Mouse (Mus musculus): ENCODE measurements around the gene Wdr18. TPM values are rescaled to one million over a fixed set of nuclear protein-coding genes. Genes with fewer than 3 reads are reported as not detected.

Gene Wdr18
- polyA plus RNA-seq, 2 experiments from 2014 or later: 65.1 to 77.5 TPM

DNA sequence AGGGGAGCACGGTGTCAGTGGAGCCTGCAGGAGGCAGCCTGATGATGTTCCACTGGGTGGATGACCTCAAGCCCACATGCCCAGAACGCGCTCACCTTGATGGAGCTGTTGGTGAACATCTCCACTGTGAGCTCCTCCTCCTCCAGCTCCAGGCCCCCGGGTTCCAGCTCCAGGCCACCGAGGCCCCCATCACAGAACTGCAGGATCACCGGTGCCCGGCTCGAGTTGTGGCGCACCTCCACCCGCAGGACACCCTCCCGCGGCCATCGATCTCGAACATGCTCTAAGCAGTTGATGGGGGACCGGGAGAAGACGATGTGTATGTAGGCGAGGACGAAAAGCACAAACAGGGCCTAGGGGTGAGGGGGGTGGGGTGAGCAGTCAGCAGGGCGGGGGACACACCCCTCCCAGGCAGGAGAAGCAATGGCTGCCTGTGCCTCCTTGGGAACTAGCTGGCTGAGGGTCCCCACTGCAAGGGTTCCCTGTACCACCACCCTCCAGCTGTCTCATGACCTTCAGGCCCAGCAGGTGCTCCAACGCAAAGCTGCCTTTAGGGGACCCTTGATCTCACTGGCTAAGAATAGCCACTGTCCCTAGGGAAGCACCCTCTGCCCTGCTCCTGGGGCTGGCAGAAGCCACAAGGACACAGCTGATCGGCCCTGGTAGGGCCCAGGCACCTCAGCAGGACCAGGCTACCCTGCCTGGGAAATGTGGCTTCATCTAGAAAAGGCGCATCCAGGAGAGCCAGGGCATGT lies 19.6 kb downstream of the Wdr18 start:
- no peak for ATAC-seq

DNA sequence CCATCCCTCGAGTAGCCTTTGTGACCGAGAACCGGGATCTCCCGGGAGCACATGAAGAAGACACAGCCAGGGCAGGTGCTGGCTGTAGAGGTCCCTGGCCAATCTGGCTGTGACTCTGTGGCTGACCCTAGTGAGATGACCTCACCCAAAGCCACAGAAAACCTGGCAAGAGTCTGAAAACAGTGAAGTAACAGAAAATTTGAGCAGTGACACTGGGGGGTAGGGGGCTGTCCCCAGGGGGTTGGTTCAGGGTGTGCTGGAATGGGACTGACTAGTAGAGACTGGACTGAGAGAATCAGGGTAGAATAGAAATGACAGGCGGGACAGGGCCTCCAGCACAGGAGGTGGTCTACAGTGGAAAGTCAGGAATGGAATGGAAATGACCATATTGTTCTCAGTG lies 23.3 kb downstream of the Wdr18 start:
- ATAC-seq: no peak

DNA sequence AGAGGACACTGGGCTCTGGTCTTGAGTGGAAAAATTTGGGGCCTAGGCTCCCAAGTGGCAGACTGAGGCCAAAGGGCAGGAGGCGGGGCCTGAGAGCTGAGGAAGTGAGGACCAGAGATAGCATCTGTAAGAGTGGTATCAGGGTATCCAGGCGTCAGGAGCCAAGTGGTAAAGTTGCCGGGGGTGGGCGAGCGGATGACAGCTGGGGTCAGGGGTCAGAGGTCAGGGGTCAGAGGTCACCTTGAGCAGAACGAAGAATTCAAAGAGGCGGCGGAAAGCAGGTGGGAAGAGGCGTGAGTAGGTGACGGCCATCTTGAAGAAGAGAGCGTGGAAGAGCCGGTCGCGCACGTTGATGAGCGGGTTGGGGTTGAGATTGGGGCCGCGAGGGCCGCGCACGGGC lies 23.7 kb downstream of the Wdr18 start:
- ATAC-seq: no peak

DNA sequence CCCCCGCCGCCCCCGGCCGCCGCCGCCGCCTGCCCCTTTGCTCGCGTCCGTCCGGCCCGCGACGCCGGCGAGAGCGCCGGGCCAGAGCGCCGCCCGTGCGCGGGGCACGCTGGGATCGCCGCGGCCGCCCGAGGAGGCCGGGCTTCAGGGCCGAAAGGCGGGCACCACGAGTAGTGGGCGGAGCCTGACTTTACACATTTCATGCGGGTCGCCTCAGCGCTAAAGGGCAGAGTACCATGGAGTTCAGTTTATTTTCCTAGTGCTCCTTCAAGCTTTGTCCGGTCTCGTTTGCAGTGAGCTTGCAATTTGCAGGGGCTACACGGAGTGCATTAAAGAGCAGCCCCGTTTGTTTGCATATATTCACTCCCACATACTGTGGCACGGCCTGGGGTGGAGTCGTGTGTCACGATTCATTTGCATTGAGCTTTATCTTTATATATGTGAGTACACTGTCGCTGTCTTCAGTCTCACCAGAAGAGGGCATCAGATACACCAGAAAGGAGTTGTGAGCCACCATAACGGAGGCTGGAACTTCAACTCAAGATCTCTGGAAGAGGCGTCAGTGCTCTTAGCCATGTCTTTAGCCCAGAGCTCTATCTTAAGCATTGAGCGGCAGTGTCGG lies 24.4 kb downstream of the Wdr18 start, which contains the start of gene Tmem259:
Gene Tmem259, minus strand, starts transcription at position 136 of the 622 bp plus-strand sequence.
- peak; percentile 67 for ATAC-seq

DNA sequence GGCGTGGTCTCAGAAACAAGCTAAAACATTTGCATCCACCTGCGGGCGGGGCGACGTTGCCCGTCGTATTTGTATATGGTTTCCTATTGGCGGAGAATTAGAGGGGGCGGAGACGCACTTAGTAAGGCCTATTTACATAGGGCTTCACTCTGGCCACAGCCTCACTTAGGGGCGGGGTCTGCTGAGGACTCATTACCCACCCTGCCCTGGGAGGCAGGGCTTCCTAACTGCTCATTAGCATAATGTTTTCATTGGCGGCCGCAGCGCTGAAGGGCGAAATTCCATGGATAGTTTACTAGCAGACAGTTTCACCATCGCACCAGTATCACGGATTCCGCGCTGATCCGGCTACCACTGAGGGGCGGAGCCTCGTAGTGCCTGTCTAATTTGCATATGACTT lies 24.9 kb downstream of the Wdr18 start:
- ATAC-seq: peak; percentile 78

DNA sequence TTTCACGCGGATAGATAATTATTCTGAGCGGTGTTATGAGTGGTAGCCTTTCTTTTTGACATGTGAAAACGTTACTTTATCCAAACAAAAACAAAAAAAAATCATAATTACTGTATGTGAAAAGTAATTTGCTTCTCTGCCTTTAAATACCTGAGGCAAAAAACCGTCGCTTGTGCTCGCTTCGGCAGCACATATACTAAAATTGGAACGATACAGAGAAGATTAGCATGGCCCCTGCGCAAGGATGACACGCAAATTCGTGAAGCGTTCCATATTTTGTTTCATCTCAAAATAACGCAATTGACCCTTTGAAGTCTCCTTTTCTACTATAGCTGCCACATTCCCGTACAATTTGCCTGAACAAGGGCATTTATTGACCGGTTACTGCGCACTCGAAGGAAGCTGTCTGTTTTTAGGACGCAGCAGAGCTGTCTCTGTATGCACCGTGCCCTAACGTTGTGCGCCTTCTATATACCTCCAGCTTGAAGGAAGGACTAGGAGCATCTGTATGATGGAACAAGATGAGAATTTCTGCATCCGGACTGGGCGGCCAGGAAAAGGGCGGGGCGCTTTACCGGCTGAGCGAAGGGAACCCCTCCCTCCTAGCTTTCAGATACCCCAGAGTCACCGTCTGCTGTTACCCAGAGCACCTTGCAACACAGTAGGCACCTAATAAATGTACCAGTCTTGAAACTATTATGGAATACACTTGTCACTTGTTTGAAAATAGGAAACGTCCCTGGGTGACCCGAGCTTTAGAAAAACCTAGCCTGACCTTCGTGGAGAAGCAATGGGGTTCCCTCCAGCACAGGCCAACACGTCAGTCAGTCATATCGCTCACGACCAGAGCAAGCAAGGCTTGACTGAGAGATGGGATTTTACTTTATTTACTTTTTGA lies 25.6 kb downstream of the Wdr18 start:
- peak; percentile 18 for ATAC-seq

DNA sequence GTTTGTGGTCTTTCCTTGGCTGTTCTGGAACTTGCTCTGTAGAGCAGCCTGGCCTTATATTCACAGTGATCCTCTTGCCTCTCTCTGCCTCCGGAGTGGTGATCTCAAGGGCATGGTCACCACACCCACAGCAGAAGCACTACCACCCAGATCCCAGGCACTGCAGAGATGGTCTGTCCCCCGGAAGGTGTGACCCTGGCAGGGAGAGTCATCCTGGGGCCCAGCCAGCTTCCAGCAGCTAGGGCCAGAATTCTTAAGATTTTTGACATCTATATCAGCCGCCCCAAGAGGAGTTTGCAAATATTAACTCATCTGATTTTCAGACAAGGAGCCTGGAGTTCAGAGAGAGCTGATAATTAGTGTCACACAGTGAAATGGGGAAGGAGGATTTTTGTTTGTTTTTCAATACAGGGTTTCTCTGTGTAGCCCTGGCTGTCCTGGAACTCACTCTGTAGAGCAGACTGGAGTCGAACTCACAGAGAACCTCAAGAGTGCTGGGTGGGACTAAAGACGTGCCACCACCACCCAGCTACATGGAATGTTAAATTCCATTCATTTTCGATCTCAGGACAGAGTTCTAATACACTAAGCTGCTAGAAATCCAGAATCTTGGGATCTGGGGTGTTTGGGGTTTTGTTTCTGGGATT lies 26.4 kb downstream of the Wdr18 start:
- no peak for ATAC-seq

DNA sequence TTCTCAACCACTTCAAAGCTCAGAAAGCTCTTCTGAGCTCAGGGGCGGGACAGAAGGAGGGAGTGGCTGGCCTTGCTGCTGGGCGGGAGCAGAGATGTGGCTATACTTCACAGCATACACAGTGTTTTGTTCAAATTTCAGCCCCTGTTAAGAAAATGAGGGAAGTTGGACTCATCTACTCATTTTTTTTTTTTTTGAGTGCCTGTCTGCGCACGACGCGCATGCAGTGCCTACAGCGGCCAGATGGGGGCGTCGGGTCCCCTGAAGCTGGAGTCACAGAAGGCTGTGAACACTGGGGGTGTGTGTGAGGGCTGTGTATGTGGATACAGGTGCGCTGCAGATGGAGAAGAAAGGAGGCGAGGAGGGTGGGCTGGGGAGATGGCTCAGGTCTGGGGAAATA lies 27.0 kb downstream of the Wdr18 start:
- ATAC-seq: peak; percentile 18

DNA sequence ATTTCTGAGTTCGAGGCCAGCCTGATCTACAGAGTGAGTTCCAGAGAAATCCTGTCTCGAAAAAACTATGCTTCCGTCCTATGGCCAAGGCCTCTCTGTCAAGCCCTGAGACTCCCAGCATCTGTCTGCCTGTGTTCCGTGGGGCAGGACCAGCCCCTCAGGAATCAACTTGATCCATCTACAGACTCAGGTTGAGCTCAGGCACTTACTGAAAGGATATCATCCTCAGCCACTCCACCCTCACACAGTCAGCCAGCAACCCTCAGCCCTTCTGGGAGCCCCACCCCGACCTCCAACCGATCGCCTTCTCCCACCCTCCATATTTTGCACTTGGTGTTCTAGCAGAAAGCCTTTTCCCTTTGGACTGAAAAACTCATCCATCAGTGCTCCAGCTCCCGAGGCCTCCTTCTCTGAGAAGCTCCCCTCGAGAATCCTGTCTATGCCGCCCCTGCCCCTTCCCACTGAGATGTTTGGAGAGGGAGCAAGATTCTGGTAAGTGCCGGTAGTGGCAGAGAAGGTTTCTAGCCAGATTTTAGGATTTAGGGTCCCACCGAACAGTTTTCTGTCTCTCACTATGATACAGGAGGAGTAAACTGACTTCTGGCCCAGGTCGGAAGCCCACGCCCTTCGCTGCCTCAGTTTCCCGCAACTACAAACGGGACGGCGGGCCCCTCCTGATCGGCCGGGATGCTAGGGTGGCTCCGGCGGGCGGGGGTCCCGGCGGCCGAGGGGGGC lies 28.0 kb downstream of the Wdr18 start:
- ATAC-seq: no peak

DNA sequence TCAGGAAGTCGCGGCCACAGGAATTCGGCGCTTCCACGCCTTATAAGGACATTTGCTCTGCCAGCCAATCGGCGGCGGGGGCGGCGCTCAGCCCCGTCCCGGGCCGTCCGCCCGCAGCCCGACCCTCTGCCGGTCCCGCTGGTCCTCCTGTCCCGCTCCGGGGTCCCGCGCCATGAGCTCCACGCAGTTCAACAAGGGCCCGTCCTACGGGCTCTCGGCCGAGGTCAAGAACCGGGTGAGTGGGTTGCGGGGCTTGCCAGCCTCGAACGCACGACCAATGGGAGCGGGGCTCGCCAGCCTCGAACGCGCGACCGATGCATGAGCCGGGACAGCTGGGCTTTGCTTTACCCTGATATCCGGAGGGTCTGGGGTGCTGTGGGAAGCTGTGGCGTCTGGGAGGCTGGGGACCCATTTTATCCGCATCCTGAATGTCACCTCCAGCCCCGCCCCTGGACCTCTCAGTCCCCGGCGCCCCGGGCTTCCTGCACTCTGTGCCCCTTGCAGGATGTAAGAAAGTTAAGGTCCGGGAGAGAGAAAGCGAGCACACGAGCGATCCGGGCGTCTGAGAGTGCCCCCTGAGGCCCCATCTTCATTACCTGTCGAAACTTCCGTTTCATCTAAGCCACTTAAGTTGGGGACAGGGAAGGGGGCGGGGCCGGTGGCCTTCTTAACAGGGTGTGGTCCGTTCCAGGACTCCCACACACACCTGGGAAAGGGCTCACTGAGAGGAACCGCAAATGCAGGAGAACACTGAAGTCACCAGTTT lies 28.7 kb downstream of the Wdr18 start, which contains the start of gene Cnn2:
Gene Cnn2, plus strand, starts transcription at position 79 of the 766 bp plus-strand sequence.
- ATAC-seq: peak; percentile 7

DNA sequence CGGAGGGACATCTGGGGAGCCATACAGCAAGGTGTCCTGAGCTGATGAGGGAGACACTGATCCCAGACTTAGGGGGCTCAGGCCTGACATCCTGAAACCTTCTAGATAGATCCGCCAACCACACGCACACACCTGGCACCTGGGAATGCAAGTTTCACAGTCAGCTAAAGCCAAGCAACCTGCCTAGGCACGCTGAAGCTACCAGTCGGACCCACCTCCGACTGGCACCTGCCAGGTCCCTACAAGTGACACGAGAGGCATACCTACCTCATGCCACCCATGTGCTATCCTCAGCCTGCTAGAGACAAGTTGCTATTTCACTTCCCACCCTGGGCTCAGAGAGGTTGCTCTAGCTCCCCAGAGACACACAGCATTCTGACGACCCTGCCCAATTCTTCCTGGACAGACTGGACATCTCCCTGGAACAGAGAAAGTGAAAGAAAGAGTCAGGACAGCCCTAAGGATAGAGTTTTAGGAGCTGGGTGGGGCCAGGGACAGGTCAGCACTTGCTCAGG lies 29.4 kb downstream of the Wdr18 start:
- ATAC-seq: no peak

DNA sequence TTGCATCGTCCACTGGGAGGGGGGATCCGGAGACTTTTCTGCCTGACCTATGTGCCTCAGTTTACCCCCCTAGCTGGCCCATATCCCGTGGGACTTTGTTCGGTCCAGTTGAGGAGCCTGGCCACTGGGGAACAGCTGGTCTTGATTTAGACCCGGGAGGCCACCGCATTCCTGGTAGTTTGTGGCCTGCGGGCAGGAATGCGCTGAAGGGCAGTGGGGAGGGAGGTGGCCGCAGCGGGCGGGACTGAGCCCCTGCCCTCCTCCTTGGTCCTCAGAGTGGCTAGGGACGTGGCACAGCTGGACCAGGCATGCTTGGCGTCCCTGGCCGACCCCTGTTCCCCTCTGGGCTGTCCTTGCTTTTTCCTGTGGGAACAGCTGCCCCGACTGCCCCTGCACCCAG lies 29.9 kb downstream of the Wdr18 start:
- ATAC-seq: no peak

DNA sequence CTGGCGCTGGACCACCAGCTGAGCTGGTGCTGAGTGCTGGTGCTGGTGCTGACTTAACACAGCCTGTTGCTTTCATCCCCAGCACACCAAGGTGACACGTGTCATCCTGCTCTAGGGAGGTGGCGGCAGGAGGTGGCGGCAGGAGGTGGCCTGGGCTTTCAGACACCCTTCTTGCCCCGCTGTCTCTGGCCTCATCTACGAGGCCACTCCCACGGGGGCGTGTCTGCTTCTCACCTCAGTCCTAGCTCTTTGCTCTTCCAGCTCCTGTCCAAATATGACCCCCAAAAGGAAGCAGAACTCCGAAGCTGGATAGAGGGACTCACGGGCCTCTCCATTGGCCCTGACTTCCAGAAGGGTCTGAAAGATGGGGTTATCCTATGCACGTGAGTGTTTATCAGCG lies 31.1 kb downstream of the Wdr18 start:
- no peak for ATAC-seq

DNA sequence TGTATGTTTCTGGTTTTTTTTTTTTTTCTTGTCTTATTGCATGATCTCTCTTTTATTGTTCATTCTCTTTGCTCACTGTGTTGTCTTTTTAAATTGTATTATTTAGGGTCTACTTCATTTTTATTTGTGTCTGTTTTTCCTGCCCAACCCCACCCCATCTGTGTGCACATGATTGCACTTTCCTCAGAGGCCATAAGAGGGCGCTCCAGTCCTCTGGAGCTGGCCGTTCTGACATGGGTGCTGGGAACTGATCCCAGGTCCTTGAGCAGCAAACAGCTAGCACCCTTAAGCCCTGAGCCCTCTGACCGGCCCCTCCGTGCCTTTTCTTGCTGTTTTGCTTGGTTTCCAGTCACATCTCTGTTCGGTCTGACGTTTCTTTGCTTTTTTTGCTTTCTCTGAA lies 31.6 kb downstream of the Wdr18 start:
- no peak for ATAC-seq

DNA sequence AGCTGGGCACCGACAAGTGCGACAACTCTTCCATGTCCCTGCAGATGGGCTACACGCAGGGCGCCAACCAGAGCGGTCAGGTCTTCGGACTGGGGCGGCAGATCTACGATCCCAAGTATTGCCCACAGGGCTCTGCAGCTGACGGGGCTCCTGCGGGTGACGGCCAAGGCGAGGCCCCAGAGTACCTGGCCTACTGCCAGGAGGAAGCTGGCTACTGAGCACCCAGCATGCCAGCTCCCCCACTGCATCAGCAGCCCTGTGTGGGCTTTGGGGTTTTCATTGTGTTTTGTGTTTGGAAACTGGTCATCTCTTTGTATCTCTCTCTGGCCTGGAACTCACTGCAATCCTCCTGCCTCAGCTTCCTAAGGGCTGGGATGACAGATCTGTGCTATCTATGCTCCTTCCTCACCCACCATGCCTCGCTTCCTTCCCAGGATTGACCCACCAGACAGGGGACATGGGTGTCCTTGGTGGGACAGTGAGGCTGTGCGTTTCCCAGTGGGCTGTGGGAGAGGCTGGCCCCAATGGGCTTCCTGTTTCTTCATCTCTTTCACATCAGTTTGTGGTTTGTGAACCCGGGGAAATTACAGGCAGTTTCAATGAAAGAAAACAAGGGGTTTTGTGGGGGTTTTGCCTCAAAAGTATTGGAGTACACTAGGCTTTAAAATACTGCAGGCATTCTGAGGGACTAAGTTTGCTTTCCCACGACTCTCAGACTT lies 34.6 kb downstream of the Wdr18 start:
- peak; percentile 17 for ATAC-seq

DNA sequence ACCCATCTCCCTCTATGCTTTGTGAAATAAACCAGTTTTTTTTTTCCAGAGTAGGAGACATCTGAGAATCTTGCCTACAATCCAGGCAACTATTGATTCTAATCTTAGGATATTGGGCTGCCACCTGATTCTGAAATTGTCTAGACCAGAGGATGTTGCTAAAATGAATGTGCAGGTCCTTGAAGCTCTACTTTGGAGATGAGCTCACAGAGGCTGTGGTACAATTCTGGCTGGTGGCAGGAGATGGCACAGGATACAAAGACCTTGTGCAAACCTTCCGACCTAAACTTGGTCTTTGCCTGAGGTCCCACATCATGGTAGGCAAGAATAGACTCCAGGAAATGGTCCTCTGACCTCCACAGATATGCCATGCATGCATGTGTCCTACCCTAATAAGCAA lies 35.7 kb downstream of the Wdr18 start:
- ATAC-seq: peak; percentile 16

DNA sequence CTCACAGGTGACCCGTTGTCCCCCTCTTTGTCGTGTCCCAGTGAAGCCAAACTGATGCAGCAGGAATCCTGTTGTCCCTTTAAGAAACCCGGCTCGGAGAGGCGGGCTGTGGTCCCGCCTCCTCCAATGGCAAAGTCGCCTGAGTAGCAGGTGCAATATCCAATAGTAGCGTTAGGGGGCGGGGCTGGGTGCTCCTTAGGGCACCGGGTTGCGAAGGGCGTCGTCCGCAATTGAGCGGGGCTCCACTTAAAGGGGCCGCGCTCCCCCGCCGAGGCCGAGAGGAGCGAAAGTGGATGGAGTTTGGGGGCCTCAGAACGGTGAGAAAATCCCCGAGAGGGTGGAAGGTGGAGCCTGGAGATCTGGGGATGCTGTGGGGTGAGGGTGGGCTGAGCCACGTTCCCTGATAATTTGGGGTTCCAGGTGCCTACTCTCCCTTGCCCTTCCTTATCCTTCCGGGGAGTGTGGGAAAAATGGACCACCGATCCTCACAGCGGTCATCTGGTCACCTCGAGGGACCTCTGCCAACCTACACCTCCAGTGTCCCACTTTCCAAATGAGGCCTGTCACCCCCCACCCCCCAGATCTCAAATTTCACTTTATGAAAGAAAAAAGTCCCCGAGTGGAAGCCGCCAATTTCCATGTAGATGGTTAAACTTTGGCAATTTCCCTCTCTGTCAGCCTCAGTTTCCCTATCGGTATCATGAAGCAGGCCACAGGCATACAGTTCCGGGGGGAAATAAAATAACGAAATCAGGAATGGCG lies 36.5 kb downstream of the Wdr18 start, which contains the start of gene Abca7:
Gene Abca7, plus strand, starts transcription at position 223 of the 762 bp plus-strand sequence.
- peak; percentile 93 for ATAC-seq

DNA sequence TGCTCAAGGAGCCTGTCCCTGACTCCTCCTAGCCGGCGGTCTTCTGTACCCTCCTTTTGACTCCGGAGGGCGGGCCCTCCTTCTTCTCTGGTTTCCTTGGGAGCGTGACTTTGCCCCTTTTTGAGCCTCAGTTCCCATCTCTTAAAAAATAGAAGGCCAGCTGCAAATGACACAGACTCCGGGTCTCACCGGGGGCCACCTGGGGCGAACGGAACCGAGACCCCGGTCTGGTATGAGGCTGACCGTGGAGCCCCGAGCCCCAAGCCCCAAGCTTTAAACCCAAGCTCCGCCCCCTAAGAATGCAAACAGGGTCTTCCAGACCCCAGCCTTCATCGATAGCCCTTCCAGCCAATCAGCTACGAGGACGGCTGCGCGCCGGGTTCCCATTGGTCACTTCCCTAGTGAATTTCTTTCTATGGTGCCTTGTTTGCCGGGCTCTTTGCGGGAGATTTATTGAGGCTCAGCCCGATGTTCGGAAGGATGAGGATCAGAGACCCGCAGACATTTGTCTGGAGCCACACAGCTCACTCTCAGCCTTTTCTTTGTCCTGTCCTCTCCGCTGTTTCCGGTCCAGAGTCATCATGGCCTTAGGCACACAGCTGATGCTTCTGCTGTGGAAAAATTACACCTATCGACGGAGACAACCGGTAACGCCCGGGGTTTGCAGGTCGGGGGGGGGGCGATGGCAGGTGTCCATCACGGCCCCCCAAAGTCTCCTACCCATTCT lies 37.2 kb downstream of the Wdr18 start:
- ATAC-seq: peak; percentile 25

DNA sequence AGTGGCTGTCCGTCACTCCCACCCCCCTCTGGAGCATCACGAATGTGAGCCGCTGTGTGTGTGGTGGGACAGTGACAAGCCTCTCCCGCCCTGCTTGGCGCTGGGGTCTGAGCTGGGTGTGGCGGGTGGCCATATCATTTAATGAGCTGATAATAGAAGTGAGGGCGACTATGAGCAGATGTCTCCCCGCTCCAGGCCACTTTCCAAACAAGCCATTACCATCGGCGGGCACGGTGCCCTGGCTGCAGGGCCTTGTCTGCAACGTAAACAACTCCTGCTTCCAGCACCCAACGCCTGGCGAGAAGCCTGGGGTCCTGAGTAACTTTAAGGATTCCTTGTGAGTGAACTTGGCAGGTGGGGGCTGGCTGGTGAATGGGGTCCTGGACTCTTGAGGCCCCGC lies 37.9 kb downstream of the Wdr18 start:
- no peak for ATAC-seq
